Mouse (Mus musculus) testis, adult 2 months (tissue): ENCODE measurements at regions not wholly inside any gene's neighbourhood (a gene's known extent, or its start where the extent isn't known, plus 50 kb on each side); places are given as distances from the start of the nearest gene placed in this dataset.

ENCODE experiments used
- CTCF ChIP-seq: fragments of 200-500 bp; IDR thresholded peaks from 2 replicates; pipeline ENCODE4 v1.5.1; 2012; ENCODE audit warnings: low read depth, mild to moderate bottlenecking, inconsistent platforms, low read length, moderate library complexity; ENCODE audit not compliant: control insufficient read depth, insufficient read depth, insufficient replicate concordance
- POLR2A ChIP-seq: fragments of 200-500 bp; IDR thresholded peaks from 2 replicates; pipeline ENCODE4 v1.6.1; 2012; ENCODE audit warnings: low read depth, mild to moderate bottlenecking, inconsistent platforms, low read length, moderate library complexity; ENCODE audit not compliant: control insufficient read depth

GRCm38 (mm10) chr2:80731324-80731723, 114.3 kb downstream of the Nup35 start:
- TF ChIP-seq POLR2A (no peak), CTCF (no peak)
